28 mouse cellular contexts compared by ENCODE assay signal in genomic region chr2:28930571-28930970, GRCm38 (mm10). TPM values are rescaled to one million over a fixed set of nuclear protein-coding genes. Genes with fewer than 3 reads are reported as not detected.
A peak's percentile ranks its signal among the peaks of the same experiment; 100 is the strongest.
DNase-seq lines count a peak whose midpoint lies in the region; ATAC-seq and TF ChIP-seq lines count a peak whose summit lies in the region.
"Had no signal": no experiment of that assay in that cellular context is flagged by ENCODE, and none has a peak within 500 bp of the region (broad histone marks: within the 10 kb centered on the region; RNA-seq: fewer than 3 reads in every experiment).

No protein-coding gene starts in this region.

- no peaks in the 10 kb centered on the region for H3K36me3 ChIP-seq in heart, adult 2 months (ENCODE audit: control insufficient read depth, insufficient read depth, low read length)
- no peaks in the 10 kb centered on the region for H3K36me3 ChIP-seq in heart, embryonic 11.5 days (ENCODE audit: control insufficient read depth, insufficient read depth, low read length)
- no peaks in the 10 kb centered on the region for H3K36me3 ChIP-seq in liver, adult 2 months (ENCODE audit: control insufficient read depth, insufficient read depth, low read length)
- no peaks in the 10 kb centered on the region for H3K36me3 ChIP-seq in liver, embryonic 11.5 days (ENCODE audit: control insufficient read depth, insufficient read depth, low read length)
- H3K36me3 ChIP-seq in MEL (ENCODE audit: control insufficient read depth in 1 of 2, insufficient read depth in 2 of 2, low read length in 2 of 2) = no peaks in the 10 kb centered on the region
- H3K36me3 ChIP-seq: embryonic facial prominence, embryonic 10.5 days; forebrain, embryonic 12.5 days; hindbrain, embryonic 13.5 days; midbrain, embryonic 13.5 days had no signal

- H3K79me2 ChIP-seq in heart, adult 2 months (replicated peaks; ENCODE audit: control insufficient read depth, insufficient read depth, low read length) = no peaks in the 10 kb centered on the region
- H3K79me2 ChIP-seq in liver, adult 2 months (ENCODE audit: control insufficient read depth, insufficient read depth, low read length) = no peaks in the 10 kb centered on the region
- no peaks in the 10 kb centered on the region for H3K79me2 ChIP-seq in MEL (ENCODE audit: control insufficient read depth, insufficient read depth, low read length, poor library complexity)

- H3K4me2 ChIP-seq in heart, embryonic 11.5 days = no peak overlapping the region
- H3K4me2 ChIP-seq in liver, embryonic 11.5 days = no peak overlapping the region
- H3K4me2 ChIP-seq: forebrain, embryonic 12.5 days; hindbrain, embryonic 13.5 days; midbrain, embryonic 13.5 days had no signal

- no peak for TF ChIP-seq POLR2A in heart, adult 2 months (IDR thresholded peaks at IDR 0.05; ENCODE audit: insufficient read depth, low read depth, low read length)
- TF ChIP-seq POLR2A in liver, adult 2 months (IDR thresholded peaks at IDR 0.05; ENCODE audit: extremely low read depth, insufficient read depth, low read length) = no peak
- no peak for TF ChIP-seq POLR2A in MEL (IDR thresholded peaks at IDR 0.05; ENCODE audit: control insufficient read depth in 1 of 2, insufficient read depth in 1 of 2, low read depth in 1 of 2, low read length in 2 of 2, poor library complexity in 1 of 2)

- DNase-seq in heart, adult 2 months = no peak
- no peak for DNase-seq in liver, adult 2 months (ENCODE audit: extremely low read depth, low read depth, low spot score)
- no peak for DNase-seq in liver, embryonic 11.5 days (ENCODE audit: low spot score)
- DNase-seq in 416B (ENCODE audit: low read depth) = peak; percentile 16
- peak; percentile 37 for DNase-seq in MEL (ENCODE audit: low read depth, low spot score)
- DNase-seq in Muller cell, postnatal 12 days (ENCODE audit: inconsistent ontology term) = no peak
- DNase-seq in frontal cortex, adult 2 months (ENCODE audit: extremely low spot score in 1 of 2, low spot score in 1 of 2) = no peak
- DNase-seq: adrenal gland, postnatal 36 days; cerebellum, adult 2 months; cerebellum, postnatal 36 days; gastrocnemius, postnatal 14 days; heart, postnatal 14 days; kidney, postnatal 10 days; retina, postnatal 1 day; thymus, postnatal 14 days had no signal

- no peaks in the 10 kb centered on the region for H3K27me3 ChIP-seq in heart, adult 2 months (ENCODE audit: control insufficient read depth, insufficient read depth, low read length)
- H3K27me3 ChIP-seq in heart, embryonic 11.5 days (ENCODE audit: control insufficient read depth, insufficient read depth, low read length) = peaks cover 5% of the 10 kb centered on the region
- no peaks in the 10 kb centered on the region for H3K27me3 ChIP-seq in liver, adult 2 months (ENCODE audit: control insufficient read depth, insufficient read depth, low read length)
- no peaks in the 10 kb centered on the region for H3K27me3 ChIP-seq in liver, embryonic 11.5 days (replicated peaks; ENCODE audit: control insufficient read depth, insufficient read depth, low read length)
- no peaks in the 10 kb centered on the region for H3K27me3 ChIP-seq in MEL (ENCODE audit: control insufficient read depth in 1 of 2, insufficient read depth in 2 of 2, low read length in 2 of 2)

- H3K4me3 ChIP-seq in heart, adult 2 months = no peak overlapping the region
- H3K4me3 ChIP-seq in heart, embryonic 11.5 days (ENCODE audit: low read depth, low read length) = no peak overlapping the region
- no peak overlapping the region for H3K4me3 ChIP-seq in liver, adult 2 months (ENCODE audit: insufficient read depth, low read depth, low read length)
- no peak overlapping the region for H3K4me3 ChIP-seq in liver, embryonic 11.5 days (ENCODE audit: low read depth, low read length)
- H3K4me3 ChIP-seq in MEL (ENCODE audit: control insufficient read depth in 1 of 2, insufficient read depth in 1 of 2, low read depth in 2 of 2, low read length in 2 of 2) = no peak overlapping the region
- H3K4me3 ChIP-seq: embryonic facial prominence, embryonic 10.5 days; forebrain, embryonic 12.5 days; hindbrain, embryonic 13.5 days; midbrain, embryonic 13.5 days had no signal

- TF ChIP-seq EP300 in heart, adult 2 months (IDR thresholded peaks at IDR 0.05; ENCODE audit: insufficient read depth, low read depth, low read length) = no peak
- no peak for TF ChIP-seq EP300 in MEL (IDR thresholded peaks at IDR 0.05; ENCODE audit: low read depth in 1 of 2, low read length in 2 of 2)

- TF ChIP-seq CTCF in heart, adult 2 months (IDR thresholded peaks at IDR 0.05) = peak; percentile 8; the same call in 1 of the 2 replicates
- peak; percentile 6; the same call in 1 of the 2 replicates for TF ChIP-seq CTCF in liver, adult 2 months (IDR thresholded peaks at IDR 0.05; ENCODE audit: low read depth, low read length)
- TF ChIP-seq CTCF in MEL (IDR thresholded peaks at IDR 0.05 in 2 of 3, conservative IDR thresholded peaks at IDR 0.05 in 1 of 3; ENCODE audit: control insufficient read depth in 1 of 3, insufficient read depth in 1 of 3, low read depth in 2 of 3, low read length in 3 of 3, poor library complexity in 1 of 3, severe bottlenecking in 1 of 3) = peak; percentile 46 to 63 (median 55)

- 98% methylated on average over 3 of the region's 3 CpGs for WGBS in heart, adult 2 months
- WGBS in heart, embryonic 11.5 days (ENCODE audit: insufficient replicate concordance) = 92% methylated on average over 3 of the region's 3 CpGs
- 94% methylated on average over 3 of the region's 3 CpGs for WGBS in liver, adult 2 months
- WGBS in liver, embryonic 11.5 days = 91% methylated on average over 3 of the region's 3 CpGs

- no peak for ATAC-seq in heart, embryonic 11.5 days (replicated peaks; ENCODE audit: insufficient number of reproducible peaks, low FRiP score, low TSS enrichment)
- ATAC-seq in liver, embryonic 11.5 days (replicated peaks; ENCODE audit: low FRiP score) = no peak
- ATAC-seq: midbrain, embryonic 13.5 days had no signal

- intact Hi-C loops in heart, adult 2 months (cut with DNase I) = no loop called here

- H3K4me1 ChIP-seq in heart, adult 2 months (ENCODE audit: control insufficient read depth, insufficient read depth, low read length) = no peaks in the 10 kb centered on the region
- no peaks in the 10 kb centered on the region for H3K4me1 ChIP-seq in heart, embryonic 11.5 days (ENCODE audit: control insufficient read depth, insufficient read depth, low read length)
- H3K4me1 ChIP-seq in liver, adult 2 months (ENCODE audit: control insufficient read depth, insufficient read depth, low read length) = no peaks in the 10 kb centered on the region
- H3K4me1 ChIP-seq in liver, embryonic 11.5 days (replicated peaks; ENCODE audit: control insufficient read depth, insufficient read depth, low read length) = no peaks in the 10 kb centered on the region
- H3K4me1 ChIP-seq in MEL (ENCODE audit: control insufficient read depth in 1 of 2, insufficient read depth in 2 of 2, low read length in 2 of 2) = no peaks in the 10 kb centered on the region
- H3K4me1 ChIP-seq: hindbrain, embryonic 13.5 days had no signal

- TF ChIP-seq RAD21 in MEL (IDR thresholded peaks at IDR 0.05; ENCODE audit: low read depth, low read length) = peak; percentile 35

- no peak overlapping the region for H3K27ac ChIP-seq in heart, adult 2 months
- H3K27ac ChIP-seq in heart, embryonic 11.5 days (ENCODE audit: low read depth, low read length) = no peak overlapping the region
- no peak overlapping the region for H3K27ac ChIP-seq in liver, adult 2 months (replicated peaks; ENCODE audit: insufficient read depth, low read depth, low read length)
- H3K27ac ChIP-seq in liver, embryonic 11.5 days (ENCODE audit: low read depth, low read length) = no peak overlapping the region
- H3K27ac ChIP-seq in MEL (ENCODE audit: control insufficient read depth, low read depth, low read length) = no peak overlapping the region
- H3K27ac ChIP-seq: embryonic facial prominence, embryonic 10.5 days; forebrain, embryonic 12.5 days; hindbrain, embryonic 13.5 days; midbrain, embryonic 13.5 days had no signal

- no peak overlapping the region for H3K9ac ChIP-seq in heart, adult 2 months (ENCODE audit: low read depth, low read length)
- no peak overlapping the region for H3K9ac ChIP-seq in heart, embryonic 11.5 days (ENCODE audit: low read depth, low read length)
- no peak overlapping the region for H3K9ac ChIP-seq in liver, adult 2 months (ENCODE audit: low read depth, low read length)
- no peak overlapping the region for H3K9ac ChIP-seq in liver, embryonic 11.5 days (ENCODE audit: low read depth, low read length)
- no peak overlapping the region for H3K9ac ChIP-seq in MEL (ENCODE audit: control insufficient read depth, low read depth, low read length, poor library complexity, severe bottlenecking)
- H3K9ac ChIP-seq: forebrain, embryonic 12.5 days; hindbrain, embryonic 13.5 days; midbrain, embryonic 13.5 days had no signal

- H3K9me3 ChIP-seq in heart, embryonic 11.5 days (replicated peaks; ENCODE audit: control insufficient read depth, low read length) = no peaks in the 10 kb centered on the region
- H3K9me3 ChIP-seq in liver, embryonic 11.5 days (ENCODE audit: control insufficient read depth, low read length) = no peaks in the 10 kb centered on the region
- H3K9me3 ChIP-seq in MEL (replicated peaks; ENCODE audit: insufficient read depth, low read length) = no peaks in the 10 kb centered on the region
- H3K9me3 ChIP-seq: embryonic facial prominence, embryonic 10.5 days; forebrain, embryonic 12.5 days; hindbrain, embryonic 13.5 days; midbrain, embryonic 13.5 days had no signal

TF ChIP-seq in MEL, 35 proteins besides CTCF, POLR2A, EP300 and RAD21:
- no peak for TF ChIP-seq ETS1 (IDR thresholded peaks at IDR 0.05; ENCODE audit: low read depth, low read length)
- no peak for TF ChIP-seq MYB (IDR thresholded peaks at IDR 0.05; ENCODE audit: low read depth, low read length)
- TF ChIP-seq GATA1 (IDR thresholded peaks at IDR 0.05; ENCODE audit: low read depth, low read length) = no peak
- TF ChIP-seq TBP (IDR thresholded peaks at IDR 0.05; ENCODE audit: low read depth, low read length) = no peak
- TF ChIP-seq USF2 (IDR thresholded peaks at IDR 0.05; ENCODE audit: borderline replicate concordance in 1 of 2, insufficient read depth in 1 of 2, low read depth in 1 of 2, low read length in 2 of 2) = no peak
- TF ChIP-seq NELFE (IDR thresholded peaks at IDR 0.05; ENCODE audit: low read depth, low read length) = no peak
- TF ChIP-seq SMC3 (IDR thresholded peaks at IDR 0.05; ENCODE audit: low read depth, low read length) = peak; percentile 49

RNA-seq across cellular contexts. Expression of gene Barhl1, which starts 14.1 kb away (rescaled TPM):
- total RNA-seq in heart, adult 2 months (2021) = not detected
- not detected in 2 replicates for polyA plus RNA-seq in heart, adult 2 months (2012; rRNA removed)
- not detected in 2 replicates for polyA plus RNA-seq in heart, embryonic 11.5 days (2014; fragmentation: Nextera tagmentation; extraction: Ambion mirVana)
- not detected in 2 replicates for total RNA-seq in liver, adult 2 months (2014; rRNA removed)
- polyA plus RNA-seq in liver, adult 2 months (2012; rRNA removed) = 0.32 and 0.37 TPM in 2 replicates
- polyA plus RNA-seq in liver, embryonic 11.5 days (2014; fragmentation: Nextera tagmentation; extraction: Ambion mirVana) = not detected in 2 replicates
- total RNA-seq in MEL (2012; rRNA removed) = 0.10 and 0.15 TPM in 2 replicates
- polyA plus RNA-seq in MEL (2012; ENCODE audit: insufficient read depth in 1 of 2, insufficient read length in 2 of 2, low read depth in 1 of 2, low replicate concordance in 2 of 2, missing spikeins in 1 of 2) = under 1 TPM in 1 of 2 experiments, not detected in 1; 0.47 TPM
- polyA plus RNA-seq in frontal cortex, adult 2 months (2012; rRNA removed) = 0.04 and 0.23 TPM in 2 replicates
- total RNA-seq: adrenal gland, postnatal 36 days; gastrocnemius, postnatal 14 days; heart, adult 8-10 months; heart, postnatal 14 days; layer of hippocampus, adult 8-10 months; left cerebral cortex, postnatal 25 days; megakaryocyte progenitor cell, adult 5-6 weeks; neutrophil, adult 5-6 weeks had no signal
- polyA plus RNA-seq: intestine, embryonic 14.5 days; lung, embryonic 16.5 days; stomach, embryonic 16.5 days had no signal

Comparison
In these comparisons a context has a peak if more than half of its experiments do, and no peak if none do; other contexts are left out.
1. DNase-seq: peak in 416B (single experiment) and MEL (single experiment); none in heart, adult 2 months (0 of 2), liver, adult 2 months (single experiment), liver, embryonic 11.5 days (single experiment), Muller cell, postnatal 12 days (single experiment) and frontal cortex, adult 2 months (0 of 2).
2. Peak in every context shown above with its lines, with median percentiles within 50 percentile points of each other: CTCF ChIP-seq.